Mouse (Mus musculus) T-helper 2 cell (primary cell): Measurements from ENCODE around the gene Nup62.

Experiments used
- in situ Hi-C: fragments of 300-600 bp; cut with MboI, MseI; formaldehyde crosslinking; loops from one replicate; pipeline ENCODE4 v1.15.1; 2025; ENCODE audit warnings: high pct_unique_total_duplicates

The Nup62 gene

DNA sequence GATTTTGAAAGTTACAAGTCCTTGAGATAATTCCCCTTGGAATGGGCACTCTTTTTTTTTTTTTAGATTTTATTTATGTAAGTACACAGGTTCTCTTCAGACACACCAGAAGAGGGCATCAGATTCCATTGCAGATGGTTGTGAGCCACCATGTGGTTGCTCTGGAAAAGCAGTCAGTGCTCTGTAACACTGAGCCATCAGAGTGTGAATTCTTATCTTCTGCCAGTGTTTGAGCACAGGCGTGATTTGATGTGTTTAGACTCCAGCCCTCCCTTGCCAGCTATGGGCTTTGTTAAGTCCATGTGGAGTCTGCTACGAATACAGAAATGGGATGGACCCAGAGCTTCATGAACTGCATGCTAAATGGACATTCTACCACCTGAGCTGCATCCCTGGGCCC is 2.3 kb downstream of the Nup62 start:
- in situ Hi-C loops, result loop anchor here (10.0 kb wide), 2 partner anchors 73 to 263 kb away; partner anchors contain the start of genes Nr1h2 and Vrk3

DNA sequence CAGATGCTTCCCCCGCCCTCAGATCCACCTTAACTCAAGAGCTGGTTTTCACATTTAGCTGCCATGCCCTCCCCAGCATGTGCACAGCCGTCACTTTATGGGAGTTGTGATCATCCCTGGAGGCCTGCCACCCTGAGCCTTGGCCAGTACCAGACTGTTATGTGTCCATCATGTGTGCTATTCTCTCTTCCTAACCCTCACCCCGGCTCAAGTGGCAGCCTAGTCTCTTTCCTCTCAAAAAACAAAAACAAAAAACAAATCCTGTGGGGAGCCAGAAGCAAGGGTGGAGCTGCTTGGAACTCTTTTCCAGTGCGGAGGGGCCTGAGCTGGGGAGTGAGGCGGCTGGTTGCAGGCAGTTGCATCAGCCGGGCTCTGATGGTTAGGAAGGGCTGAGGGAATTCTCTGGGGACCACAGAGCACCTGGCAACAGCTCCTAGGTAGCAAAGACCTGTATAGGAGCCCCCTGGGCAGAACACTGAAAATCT is 2.9 kb downstream of the Nup62 start:
- in situ Hi-C loops, result loop anchor here (10.0 kb wide), 2 partner anchors 74 to 264 kb away; partner anchors contain the start of genes Nr1h2 and Vrk3

DNA sequence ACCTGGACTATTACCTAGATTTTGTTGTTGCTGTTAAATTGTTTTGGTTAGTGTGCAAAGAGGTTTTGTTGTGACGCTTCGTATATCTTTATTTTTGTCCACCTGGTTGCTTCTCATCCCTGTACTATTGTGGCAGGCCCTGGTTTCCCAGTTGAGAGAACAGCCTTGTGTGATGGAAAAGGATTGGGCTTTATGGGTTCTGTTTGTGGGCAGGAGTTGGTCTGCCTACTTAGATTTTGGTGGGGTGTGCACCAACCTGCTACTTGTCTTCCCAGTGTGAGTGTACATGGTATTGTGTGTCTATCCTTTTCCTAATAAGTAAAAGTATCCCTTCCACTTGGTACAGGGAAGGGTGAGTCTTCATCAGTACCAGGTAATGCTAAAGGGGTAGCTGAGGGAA is 3.5 kb downstream of the Nup62 start:
- in situ Hi-C loops, result loop anchor here (10.0 kb wide), 2 partner anchors 75 to 265 kb away; partner anchors contain the start of genes Nr1h2 and Vrk3

DNA sequence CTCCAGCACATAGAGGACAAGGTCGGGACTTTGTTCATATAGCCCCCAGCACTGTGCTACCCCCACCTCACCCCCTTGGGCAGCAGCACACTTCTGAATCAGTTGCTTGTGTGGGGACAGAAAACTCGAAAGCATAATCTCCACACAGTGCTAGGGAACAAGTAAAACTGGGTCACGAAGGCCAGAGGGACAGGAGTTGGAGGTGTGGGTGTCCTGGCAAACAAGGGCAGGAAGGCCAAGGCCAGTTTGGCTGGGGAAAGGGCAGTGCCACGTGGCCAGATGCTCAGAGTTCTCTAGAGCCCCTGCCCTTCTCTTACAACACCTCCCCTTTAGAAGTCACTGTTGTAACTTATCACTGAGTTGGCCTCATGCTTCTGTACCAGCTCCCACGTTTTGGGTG is 4.0 kb downstream of the Nup62 start:
- in situ Hi-C loops, result loop anchor here (10.0 kb wide), 2 partner anchors 75 to 265 kb away; partner anchors contain the start of genes Nr1h2 and Vrk3

DNA sequence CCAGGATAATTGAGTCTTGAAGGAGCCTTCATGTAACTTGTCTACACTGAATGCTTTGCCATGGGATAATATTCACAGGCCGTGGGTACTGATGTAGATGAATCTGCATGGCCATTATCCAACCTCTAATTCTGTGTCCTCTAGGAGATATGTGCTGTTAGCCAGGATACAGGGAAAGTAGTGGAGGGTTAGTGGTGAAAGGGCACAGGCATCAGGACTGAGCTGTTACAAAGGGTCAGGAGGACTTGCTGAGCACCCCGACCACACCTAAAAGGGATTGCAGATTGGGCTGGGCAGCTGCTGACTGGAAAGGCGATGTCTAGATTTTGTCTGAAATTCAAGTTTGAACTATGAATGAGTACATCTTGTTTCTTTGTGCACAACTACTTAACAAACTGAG is 4.6 kb downstream of the Nup62 start:
- in situ Hi-C loops, result no loop called here

DNA sequence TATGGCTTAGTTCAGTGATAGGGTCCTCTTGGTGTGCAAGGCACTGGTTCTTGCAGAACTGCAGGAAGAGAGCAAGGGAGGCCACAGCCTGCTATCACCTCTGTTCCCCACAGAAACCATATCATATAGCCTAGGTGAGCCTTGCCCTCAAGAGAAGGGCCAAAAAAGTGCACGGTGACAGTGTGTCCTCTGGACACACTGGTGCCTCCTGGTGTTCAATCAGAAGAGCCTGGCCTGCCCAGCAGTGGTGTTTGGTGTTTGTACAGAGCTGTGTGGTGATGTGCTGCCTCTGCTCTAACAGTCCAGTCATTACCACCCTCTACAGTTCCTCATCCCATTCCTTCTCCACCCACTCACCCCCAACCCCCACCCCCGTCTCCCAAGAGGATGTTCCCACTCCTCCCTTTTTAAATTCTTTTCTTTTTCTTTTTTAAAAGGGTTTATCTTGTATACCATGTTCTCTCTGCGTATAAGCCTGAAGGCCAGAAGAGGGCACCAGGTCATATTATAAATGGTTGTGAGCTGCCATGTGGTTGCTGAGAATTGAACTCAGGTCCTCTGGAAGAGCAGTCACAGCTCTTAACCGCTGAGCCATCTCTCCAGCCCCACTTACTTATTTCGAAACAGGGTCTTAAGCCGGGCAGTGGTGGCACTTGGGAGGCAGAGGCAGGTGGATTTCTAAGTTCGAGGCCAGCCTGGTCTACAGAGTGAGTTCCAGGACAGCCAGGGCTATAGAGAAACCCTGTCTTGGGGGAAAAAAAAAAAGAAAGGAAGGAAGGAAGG is 6.0 kb downstream of the Nup62 start:
- in situ Hi-C loops, result no loop called here

DNA sequence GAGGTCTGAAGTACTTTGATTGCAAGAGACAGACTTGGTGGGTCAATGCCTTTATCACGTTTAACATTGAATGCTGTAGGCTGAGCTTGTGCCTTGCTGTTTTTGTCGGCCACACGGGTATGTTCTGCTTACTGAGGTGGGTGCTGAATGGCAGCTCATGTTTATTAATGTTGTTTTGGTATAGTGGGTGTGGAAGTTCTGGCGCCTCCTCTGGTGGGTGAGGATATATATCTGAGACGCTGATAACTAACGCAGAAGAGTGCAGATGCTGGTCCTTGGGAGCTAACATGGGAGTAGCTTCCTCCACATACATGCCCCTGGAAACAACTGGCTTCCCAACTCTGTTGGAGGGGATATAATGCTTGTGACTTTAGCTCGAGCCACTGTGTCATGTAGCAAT is 7.5 kb downstream of the Nup62 start:
- in situ Hi-C loops, result no loop called here

DNA sequence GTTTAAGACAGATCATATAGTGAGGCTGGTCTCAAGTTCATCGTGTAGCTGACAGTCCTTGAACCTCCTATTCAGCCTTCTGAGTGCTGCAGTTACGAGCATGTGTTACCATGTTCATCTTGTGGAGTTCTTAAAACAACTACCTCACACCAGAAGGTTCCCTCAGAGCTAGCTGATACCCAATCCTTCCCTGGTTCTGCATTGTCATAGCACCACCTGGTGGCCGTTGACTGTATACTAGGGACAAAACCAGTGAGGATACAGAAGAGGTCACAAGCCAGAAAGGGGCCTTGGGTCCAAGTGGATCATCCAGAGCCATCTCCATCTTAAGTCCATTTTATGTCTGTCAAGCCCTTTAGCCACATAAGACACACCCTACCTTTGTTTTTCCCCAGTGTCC is 9.0 kb downstream of the Nup62 start:
- in situ Hi-C loops, result no loop called here

DNA sequence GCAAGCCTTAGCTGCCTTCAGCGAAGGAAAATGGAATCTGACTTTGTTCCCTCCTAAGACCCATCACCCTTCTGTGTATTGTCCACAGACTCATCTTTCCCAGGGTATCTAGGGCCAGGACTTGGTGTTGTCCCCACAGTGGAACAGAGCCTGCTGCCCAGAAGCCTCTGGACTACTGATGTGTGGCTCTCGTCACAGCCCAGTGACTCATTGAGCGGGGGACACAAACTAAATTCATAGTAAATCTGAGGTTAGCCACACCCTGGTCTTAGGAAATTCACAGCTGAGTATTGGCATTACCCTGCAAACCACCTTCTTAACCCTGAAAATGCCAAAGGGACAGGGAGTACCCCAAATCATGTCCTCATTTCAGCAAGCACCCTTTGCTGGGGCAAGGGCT is 10.9 kb downstream of the Nup62 start:
- in situ Hi-C loops, result no loop called here

DNA sequence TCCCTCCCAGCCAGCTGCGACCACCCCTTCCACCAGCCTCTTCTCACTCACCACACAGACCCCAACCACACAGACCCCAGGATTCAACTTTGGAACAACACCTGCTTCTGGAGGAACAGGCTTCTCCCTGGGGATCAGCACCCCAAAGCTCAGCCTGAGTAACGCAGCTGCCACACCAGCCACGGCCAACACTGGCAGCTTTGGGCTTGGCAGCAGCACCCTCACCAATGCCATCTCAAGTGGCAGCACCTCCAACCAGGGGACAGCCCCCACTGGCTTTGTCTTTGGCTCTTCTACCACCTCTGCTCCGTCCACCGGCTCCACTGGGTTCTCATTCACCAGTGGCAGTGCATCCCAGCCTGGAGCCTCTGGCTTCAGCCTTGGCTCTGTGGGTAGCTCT is 12.8 kb downstream of the Nup62 start:
- in situ Hi-C loops, result no loop called here

DNA sequence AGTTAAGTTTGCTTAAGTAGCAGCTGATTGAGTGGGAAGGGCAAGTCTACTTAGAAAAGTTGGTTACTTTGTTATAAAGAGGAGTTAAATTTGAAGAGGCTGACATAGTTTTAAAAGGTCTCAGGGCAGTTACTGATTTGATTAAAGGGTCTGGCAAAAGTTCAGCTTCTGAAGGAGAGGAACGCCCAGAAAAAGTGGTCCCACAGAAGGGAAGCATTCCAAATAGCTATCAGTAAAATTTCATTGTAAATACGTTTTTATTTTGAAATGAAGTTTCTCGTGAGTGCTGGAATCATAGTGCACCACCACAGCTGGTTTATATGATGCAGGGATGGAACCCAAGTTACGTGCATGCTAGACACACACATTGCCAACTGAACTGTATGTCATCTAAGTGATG is 16.9 kb downstream of the Nup62 start:
- in situ Hi-C loops, result no loop called here

DNA sequence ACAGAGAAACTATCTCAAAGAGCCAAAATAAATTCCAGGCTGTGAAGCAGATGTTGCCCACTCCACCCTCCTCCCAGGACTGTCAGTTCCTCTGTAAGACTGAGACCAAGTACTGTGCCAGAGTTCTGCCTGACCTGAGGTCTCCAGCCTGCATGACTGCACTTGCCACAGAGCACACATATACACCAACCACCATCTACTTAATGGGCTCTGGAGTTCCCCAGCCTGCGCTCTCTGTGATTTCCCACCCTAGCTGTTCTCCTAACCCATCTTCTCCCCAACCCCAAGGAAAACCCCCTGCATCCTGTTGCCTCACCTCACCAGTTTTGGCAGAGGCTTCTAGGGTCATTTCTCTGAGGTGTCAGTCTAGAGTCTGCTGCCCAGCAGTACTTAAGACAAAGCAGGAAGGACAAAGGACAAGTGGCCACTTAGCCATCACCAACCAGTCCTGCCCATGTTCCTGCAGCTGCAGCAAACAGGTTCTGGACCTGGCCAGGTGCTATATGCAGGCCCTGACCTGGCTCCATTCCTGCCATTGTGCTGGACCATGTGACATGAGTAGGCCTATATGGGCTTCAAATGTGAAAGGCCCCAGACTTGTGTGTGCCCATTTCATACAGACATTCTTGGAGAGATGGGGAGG is 19.6 kb downstream of the Nup62 start:
- in situ Hi-C loops, result no loop called here

DNA sequence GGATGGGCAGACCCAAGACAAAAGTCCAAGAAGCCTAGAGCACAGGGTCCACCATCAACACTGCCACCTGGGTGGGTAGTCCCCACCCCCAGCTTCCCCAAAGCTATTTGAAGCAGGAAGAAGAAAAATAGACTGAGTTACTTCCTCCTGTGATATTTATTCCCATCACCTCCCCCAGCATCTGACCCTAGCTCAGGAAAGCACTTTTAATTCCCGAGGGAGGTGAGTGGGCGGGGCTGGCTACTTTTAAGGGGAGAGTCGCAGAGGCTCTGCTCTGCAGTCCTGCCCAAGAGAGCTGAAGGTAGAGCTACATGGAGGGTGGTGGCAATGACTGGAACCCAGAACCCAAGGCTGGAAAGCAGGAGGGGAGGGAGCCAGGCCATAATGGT is 20.1 kb downstream of the Nup62 start:
- in situ Hi-C loops, result no loop called here

DNA sequence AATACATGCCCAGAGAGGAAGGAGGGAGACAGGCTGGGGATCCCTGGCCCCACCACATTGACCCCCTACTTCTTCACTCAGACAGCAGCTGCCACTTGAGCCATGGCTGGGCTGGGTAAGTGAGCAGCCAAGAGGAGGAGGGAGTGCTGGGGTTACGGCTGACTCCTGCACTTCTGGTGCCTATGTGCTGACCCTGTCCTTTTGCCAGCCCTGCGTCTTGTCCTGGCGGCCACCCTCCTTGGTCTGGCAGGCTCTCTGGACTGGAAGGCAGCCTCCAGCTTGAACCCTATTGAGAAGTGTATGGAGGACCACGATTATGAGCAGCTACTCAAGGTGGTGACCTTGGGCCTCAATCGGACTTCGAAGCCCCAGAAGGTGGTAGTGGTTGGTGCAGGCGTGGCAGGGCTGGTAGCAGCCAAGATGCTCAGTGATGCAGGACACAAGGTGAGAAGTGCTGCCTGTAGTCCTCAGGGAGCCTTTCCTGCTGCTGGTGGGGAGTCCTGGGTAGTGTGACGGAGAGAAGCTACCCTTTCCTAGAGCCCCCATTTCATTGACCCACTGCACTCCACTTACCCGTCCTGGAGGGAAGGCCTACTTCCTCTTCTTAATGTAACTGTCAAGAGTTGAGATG is 20.6 kb downstream of the Nup62 start:
- in situ Hi-C loops, result no loop called here

DNA sequence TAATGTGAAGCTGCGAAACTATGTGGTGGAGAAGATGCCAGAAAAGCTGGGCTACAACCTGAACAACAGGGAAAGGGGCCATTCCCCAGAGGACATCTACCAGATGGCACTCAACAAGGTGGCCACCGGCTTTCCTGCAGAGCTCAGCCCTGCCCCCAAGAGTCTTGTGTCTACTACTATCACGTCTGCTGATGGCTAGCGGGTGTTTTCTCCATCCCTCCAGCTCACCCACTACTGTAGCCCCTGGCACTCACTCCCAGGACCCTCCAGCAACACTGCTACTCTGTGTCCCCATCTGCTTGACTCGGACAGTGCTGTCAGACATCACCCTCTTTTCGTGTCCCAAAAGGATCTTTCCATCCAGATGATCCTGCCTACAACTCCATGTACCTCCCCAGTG is 22.2 kb downstream of the Nup62 start:
- in situ Hi-C loops, result no loop called here

DNA sequence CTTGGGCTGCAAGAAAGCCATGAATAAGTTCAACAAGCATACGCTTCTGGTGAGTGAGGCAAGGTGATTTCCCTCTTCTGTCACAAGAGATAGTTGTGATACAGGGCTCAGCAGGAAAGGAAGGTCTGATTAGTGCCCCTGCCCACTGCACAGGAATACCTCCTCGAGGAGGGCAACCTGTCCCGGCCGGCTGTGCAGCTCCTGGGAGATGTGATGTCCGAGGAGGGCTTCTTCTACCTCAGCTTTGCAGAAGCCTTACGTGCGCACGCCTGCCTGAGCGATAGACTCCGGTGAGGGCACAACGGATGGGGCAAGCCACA is 23.2 kb downstream of the Nup62 start:
- in situ Hi-C loops, result no loop called here

DNA sequence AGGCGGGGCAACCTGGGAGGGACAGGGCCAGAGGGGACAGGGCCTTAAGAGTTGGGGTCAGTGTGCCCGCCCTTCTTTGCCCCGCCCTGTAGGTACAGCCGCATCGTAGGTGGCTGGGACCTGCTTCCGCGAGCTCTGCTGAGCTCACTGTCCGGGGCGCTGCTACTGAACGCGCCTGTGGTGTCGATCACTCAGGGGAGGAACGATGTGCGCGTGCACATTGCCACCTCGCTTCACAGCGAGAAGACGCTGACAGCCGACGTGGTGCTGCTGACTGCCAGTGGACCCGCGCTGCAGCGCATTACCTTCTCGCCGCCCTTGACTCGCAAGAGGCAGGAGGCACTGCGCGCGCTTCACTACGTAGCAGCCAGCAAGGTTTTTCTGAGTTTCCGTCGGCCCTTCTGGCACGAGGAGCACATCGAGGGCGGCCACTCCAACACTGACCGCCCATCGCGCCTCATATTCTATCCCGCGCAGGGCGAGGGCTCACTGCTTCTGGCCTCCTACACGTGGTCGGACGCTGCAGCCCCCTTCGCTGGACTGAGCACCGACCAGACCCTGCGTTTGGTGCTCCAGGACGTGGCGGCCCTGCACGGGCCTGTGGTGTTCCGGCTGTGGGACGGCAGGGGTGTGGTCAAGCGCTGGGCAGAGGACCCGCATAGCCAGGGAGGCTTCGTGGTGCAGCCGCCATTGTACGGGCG is 23.8 kb downstream of the Nup62 start:
- in situ Hi-C loops, result loop anchor here (5.0 kb wide), 1 partner anchor 117 kb away; no protein-coding TSS in a partner anchor

DNA sequence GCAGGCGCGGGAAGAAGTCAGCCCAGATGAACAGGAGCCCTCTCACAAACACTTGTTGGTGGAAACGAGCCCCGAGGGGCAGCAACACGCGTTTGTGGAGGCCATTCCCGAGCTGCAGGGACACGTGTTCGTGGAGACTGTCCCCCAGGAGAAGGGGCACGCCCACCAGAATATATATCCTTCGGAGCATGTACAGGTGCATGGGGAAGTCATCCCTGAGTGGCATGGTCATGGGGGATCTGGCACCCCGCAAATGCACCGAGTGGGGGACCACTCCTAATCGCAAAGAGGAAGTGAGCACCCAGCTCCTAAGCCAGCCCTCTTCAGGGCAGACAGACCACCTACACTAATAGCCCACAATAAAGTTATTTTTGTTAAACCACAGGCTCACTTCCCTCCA is 24.5 kb downstream of the Nup62 start:
- in situ Hi-C loops, result loop anchor here (5.0 kb wide), 1 partner anchor 118 kb away; no protein-coding TSS in a partner anchor

DNA sequence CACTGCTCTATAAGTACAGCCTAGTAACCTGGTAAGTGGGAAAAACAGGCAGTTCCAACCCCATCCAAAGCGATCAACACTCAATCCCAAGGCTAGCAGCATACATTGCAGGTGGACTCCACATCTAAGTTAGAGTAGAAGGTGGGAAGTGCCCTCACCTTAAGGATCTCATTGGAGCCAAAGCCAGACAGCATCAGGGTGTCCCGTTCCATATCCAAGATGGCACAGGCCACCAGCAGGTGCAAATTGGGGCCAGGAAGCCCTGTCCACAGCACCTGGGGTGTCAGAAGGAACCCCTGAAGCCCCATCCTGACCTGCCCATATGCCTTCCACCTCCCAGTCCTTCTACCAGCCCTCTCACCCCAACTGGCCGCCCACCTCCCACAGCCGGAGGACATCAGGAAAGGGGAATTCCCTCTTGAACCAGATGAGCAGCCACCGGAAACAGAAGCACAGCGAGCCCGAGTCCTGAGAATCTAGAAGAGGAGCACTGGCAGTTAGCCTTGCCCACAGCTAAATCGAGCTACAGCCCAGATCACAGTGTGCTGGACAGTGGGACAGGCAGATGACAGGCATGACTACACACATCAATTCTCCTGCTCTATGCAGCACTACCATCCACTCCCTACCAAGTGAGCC is 26.1 kb downstream of the Nup62 start:
- in situ Hi-C loops, result loop anchor here (5.0 kb wide), 1 partner anchor 120 kb away; no protein-coding TSS in a partner anchor

DNA sequence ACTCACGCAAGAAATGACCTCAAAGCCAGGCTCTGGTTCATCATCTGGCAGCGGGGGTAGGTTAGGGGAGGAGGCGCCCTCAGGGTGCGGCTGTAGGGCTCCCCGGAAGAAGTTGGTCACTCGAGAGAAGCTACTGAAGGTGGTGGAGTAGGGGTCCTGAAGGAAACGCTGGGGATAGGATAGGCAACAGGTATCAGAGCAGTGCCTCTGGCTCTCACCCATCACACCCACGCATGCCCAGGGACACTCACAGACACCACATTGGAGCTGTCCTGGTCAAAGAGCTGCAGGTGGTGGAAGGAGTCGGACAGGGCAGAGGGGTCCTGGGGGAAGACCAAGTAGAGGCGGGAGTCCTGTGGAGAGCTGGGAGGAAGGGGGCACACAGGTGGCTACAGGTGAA is 29.1 kb downstream of the Nup62 start:
- in situ Hi-C loops, result no loop called here

DNA sequence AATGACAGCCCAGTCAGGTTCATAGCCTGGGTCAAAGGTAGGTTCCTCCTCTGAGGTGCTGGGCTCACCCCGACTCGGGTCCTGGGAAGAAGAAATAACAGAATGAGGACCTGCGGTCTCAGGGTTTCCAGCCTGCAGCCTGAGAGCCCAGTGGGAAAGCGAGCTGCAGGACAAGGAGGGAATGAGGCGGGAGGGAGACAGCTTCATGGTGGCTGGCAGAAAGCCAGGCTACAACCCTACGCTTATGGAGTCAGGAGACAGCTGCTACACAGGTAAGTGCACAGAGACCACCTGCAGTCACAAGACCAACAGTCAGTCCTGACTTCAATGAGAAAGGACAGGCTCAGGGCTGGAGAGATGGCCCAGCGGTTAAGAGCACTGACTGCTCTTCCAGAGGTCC is 30.9 kb downstream of the Nup62 start:
- in situ Hi-C loops, result no loop called here
